Mouse (Mus musculus) thymus, postnatal 14 days (tissue): ENCODE data around the gene Slc35e3.

ENCODE experiments used
- DNase-seq: peaks from one replicate; pipeline ENCODE4 v3.0.0; 2021

The Slc35e3 gene

DNA sequence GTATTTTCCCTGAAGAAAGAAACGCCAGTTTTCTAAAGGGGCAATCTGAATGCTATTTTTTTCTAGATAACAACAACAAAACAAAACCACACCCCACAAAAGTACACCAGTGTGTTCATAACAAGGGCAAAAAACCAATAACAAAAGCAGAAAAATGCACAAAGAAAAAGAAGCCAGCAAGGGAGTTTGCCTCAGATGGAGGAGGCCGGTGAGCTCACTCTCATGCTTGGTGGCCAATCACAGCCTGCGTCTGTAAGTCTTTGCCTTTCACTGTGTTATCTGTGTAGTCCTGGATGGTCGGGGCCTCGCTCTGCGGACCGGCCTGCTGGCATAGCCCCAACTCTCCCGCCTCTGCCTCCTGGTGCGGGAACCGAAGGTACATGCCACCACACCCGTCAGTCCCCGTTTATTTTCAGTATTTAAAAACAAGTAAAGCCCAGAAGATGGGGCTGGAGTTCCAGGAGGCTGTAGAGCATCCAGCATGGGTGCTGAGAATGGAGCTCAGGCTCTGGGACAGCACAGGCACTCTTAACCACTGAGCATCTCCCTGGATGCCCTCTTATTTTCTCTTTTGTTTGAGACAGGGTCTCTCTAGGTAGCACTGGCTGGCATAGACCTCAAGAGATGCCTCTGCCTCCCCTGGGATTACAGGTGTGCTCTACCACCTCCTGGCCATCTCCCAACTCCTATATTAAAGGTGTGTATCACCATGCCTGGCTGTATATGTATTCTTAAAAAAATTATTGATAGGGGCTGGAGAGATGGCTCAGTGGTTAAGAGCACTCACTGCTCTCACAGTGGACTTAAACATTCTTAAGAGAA lies 30.3 kb upstream of the Slc35e3 start:
- no peak for DNase-seq

DNA sequence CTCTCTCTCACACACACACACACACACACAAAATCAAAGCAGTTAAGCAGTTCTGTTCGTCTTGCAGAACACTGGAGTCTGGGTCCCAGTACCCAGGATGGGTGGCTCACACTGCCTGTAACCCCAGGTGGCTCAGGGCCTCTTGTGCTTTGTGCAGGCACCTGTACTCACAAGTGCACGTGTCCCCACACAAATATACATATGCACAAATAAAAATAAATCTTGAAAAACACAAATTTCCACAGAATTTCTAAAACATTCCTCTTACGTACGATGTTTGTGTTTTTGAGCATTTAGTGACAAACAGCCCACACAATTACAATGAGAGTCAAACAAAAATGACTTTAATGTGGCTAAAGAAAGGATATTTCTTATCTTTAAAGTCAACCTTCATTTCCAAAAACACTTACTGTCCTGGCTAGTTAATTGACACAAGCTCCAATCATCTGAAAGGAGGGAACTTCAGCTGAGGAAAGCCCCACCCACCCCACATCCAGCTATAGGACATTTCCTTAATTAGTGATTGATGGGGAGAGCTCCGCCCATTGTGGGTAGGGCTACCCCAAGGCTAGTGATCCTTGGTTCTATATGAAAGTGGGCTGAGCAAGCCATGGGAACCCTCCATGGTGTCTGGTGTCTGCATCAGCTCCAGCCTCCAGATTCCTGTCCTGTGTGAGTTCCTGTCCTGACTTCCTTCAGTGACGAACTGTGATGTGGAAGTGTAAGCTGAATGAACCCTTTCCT lies 29.4 kb upstream of the Slc35e3 start:
- DNase-seq, result no peak

- no peak for DNase-seq
Observed at GRCm38 (mm10) chr10:117774817-117775120, 28.6 kb upstream of the Slc35e3 start.

DNA sequence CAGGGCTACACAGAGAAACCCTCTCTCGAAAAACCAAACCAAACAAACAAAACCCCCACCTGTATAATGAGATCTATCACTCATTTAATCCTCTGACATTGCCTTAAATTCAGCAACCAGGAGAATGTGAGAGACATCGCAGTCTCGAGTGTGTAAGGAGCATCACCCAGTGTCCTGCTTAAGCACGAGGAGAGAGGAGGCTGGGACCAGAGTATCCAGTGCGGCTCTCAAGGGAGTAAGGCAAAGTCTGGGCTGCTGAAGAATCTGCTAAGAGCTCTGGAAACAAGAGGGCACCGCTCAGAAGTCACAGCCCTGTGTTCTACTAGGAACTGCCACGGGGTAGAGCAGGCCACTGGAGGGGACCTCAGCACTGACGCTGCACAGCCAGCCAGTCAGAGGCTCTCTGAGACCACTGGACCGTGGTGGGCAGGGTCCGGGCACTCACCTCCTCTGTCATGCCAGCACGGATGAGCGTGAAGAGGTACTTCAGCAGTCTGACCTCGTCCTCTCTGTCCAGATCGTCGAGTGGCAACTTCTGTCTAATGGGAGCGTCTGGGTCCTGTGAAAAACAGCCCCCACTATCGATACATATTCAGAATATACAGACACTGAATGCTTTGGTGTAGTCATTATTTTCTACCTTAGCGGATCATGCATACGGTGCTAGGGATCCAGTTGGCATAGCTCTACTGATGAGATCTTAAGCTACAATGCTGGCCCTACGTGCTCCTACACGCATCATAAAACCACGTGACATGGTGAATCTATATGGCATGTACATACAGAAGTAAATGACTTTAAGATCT lies 28.0 kb upstream of the Slc35e3 start:
- no peak for DNase-seq

- DNase-seq, result no peak
Observed at GRCm38 (mm10) chr10:117773106-117773720, 27.0 kb upstream of the Slc35e3 start.

DNA sequence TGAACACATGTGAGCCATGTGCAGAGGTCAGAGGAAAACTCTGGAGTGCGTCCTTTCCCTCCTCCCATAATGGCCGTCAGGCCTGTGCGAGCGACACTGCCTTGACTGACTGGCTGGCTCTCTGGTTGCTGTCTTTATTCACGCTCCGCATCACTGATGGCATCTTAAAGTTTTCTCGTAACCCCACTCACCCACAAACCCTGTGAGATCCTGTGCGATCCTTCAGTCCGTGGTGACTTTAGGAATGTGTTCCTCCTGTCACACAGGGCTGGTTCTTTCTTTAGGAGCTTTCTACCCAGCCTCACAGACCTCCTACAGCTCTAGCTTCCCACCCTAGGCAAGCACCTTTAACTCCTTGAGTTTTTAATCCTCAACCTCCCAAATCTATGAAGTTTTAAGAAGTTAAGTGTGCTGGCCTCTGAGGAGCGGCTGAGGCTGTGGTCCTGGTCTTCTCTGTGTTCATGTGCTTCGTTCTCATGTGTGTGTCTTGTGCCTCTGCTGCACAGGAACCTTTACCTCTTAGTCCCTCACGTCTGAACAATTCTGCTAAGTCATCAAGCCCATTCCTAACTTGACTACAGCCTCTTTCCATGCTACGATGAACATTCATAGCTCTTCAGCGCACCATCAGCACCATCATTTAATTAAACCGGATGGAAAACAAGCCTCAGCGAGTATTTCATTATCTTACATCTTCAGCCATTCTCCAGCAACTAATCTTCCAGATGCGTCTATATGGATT lies 26.4 kb upstream of the Slc35e3 start:
- no peak for DNase-seq

DNA sequence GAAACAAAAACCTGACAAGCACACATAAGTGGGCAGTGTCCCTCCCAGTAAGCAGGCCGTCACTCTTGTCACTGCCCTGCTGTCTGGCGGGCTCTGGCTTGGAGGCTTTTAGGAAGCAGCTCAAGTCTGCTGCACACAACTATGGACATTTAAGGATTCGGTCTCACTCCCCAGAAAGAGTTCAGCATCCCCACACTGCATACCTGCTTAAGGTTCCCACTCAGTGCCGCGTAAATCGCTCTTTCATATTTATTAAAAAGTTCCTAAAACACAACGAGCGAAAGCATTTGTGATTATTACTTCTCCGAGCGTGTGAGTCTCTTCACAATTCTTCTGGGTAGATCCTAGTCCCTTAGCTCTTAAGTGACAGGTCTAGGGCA lies 25.0 kb upstream of the Slc35e3 start:
- no peak for DNase-seq

DNA sequence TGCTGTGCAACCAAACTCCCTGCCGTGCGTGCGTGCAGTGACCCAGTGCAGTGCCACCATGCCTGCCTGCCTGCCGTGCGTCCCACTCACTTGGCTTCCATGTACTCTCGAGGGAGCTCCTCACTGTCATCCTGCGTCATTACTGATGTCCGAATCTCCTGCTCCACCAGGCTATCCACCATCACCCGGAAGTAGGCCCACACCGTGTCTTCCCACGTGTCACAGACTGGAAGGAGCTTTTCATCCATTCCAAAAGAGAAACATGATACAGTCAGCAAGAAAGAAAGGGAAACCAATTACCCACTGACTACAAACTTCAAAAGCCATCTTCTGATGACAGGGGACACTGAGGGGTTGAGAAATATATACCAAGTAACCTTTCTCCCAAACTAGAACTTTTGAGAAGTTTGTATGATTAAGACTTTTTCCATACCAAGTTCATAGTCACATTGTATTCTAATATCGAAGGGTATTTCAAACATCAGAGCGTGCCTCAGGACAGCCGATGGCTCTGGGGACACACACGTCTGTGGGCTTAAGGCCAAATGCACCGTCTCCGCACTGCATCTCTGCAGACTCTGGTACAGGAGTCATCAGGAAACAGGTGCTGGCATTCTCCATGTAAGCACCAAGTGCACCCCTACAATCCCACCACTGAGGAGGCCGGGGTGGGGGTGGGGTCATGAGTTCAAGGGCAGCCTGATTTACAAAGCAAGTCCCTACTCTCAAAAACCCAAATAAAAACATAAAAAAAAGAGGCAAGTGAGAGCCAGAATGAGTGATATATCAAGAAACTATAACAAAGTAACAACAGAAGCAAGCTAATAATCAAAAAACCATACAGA lies 24.3 kb upstream of the Slc35e3 start:
- no peak for DNase-seq

DNA sequence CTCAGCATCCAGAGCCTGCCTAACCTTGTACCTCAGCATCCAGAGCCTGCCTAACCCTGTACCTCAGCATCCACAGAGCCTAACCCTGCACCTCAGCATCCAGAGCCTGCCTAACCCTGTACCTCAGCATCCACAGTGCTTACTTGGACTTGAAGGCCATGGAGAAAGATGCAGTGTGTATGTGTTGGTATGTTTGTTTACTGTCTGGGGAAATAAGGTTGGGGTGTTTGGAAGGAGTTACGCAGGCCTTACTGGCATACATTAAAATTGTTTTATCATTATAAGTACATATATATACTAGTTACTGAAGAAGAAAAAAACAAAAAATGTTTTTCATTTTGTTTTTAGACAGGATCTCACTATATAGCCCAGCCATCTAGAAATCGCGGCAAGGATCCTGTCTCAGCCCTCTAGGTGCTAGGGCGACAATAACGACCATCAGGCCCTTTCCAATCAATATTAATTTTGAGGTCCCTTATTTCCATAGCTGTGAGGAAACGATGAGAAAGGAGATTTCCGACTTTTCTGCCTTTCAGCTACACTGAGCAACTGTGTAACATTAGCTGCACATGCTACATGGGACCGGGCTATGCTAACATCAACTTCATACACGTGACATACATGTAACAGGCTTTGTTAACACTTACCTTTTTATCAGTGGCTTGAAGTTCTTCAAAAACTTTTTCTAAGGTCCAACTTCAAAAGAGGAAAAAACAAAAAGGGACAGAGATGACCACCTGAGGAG lies 23.5 kb upstream of the Slc35e3 start:
- no peak for DNase-seq

GRCm38 (mm10) chr10:117768141-117768440 lies 21.9 kb upstream of the Slc35e3 start:
- no peak for DNase-seq

DNA sequence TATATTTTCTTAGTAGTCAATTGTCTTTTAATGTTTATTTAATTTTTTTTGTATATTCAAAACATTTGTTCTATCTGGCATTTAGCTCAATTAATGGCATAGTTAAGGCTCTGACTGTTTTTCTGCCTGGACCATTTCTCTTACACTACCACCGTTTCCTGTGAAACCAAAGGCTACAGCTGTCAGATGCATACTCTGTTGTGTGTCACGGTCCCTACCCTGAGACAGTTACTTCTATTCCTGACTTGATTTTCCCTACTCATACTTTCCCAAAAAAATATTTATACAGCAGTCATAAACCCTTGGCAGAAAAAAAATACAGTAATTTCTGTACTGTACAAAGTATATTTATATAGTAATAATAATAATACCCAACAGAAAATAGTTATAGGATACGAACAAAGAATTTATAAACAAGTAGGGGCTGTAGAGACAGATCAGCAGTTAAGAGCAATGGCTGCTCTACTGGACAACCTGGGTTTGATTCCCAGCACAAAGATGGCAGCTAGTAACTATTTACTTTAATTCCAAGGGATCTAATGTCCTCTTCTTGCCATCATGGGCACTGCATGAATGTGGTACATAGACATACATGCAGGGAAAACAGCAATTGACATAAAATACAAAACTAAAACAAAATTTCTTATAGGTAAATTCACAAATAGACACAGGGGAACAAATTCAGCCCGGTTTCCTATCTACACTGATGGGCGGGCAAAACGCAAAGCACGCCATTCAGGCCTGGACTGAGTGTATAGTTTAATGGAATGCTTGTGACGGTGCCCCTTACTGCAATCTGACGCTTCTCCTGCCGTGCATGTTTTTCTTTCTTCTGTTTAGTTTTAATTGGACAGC lies 21.3 kb upstream of the Slc35e3 start:
- no peak for DNase-seq

DNA sequence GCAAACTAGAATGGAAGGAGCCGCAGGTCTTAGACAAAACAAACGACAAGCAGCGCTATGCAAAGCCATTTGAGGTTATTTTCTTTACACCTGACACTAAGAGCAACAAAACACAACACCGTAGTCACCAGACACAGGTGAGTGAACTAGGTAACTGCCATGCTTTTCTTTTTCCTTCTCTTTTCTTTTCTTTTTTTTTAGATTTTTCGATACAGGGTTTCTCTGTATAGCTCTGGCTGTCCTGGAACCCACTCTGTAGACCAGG lies 20.7 kb upstream of the Slc35e3 start:
- no peak for DNase-seq

DNA sequence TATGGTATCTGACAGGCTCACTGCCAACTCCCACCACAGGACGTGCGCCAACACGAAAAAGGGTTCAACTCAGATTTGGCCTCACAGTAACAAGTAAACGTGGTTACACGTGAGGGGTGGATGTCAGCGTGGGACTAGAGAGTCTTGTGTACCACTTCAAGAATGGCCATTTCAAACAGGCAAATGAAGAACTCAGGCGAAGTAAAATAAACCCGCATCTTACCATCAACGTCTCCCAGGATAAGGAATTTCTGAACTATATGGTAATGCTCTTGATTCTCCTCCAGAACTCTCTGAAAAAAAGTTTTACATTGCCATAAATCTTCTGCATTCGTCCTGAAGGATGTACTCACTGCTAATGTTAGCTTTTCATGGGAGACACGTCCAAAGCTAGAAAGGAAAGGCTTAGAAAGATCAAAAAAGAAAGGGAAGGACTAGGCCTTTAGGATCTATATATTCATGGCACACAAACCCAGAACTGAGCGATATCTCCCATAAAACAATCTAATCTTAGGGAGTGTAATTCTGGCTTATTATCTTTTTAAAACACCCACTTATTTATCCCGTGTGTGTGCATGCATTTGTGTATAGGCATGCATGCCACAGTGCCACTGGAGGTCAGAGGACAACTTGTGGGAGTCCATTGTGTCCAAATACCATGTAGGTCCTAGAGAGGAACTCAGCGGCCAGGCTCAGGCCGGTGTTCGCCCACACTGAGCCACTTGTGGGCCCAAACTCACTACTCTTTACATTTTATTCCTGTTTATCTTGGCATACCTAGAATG lies 20.1 kb upstream of the Slc35e3 start:
- DNase-seq, result no peak

GRCm38 (mm10) chr10:117765116-117765894 lies 19.1 kb upstream of the Slc35e3 start:
- no peak for DNase-seq

- DNase-seq, result no peak
Observed at GRCm38 (mm10) chr10:117764598-117764997, 18.4 kb upstream of the Slc35e3 start.

DNA sequence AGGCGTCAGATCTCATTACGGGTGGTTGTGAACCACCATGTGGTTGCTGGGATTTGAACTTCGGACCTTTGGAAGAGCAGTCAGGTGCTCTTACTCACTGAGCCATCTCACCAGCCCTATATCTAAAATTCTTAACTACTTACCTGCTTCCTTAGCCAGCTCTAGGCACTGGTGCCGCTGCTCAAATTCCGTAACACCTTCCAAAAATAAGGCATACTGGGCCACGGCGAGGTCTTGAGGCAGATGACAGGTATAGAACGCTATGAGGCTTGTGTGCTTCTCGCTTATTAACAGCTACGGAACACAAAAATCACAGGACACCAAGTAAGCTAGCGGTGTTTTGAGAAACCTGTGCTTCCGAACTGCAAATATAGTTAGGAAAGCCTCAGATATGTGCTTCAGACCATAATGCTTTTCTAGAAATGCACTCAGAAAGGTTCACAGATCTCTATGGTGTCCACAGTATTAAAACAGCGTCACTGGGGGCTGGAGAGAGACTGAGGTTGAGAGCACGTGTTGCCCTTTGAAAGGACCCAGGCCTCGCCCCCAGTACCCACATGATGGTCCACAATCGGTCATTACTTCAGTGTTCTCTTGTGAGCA lies 17.5 kb upstream of the Slc35e3 start:
- DNase-seq, result no peak

DNA sequence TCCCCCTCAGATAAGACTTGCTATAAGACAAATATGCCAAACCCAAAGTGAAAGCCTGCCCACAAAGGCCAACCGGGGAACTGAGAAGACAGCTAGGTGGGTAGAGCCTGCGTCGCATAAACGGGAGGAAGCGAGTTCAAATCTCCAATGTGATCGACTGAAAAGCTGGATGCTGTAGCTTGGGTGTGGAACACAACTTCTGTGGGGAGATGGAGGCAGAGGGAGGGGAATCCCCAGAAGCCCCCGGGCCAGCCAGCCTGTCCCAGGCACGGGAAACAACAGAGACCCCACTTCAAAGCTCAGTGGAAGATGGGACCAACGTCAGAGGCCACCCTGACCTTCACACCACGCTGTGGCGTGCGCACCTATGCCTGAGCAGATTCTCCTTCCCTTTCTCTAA lies 16.8 kb upstream of the Slc35e3 start:
- DNase-seq, result no peak

DNA sequence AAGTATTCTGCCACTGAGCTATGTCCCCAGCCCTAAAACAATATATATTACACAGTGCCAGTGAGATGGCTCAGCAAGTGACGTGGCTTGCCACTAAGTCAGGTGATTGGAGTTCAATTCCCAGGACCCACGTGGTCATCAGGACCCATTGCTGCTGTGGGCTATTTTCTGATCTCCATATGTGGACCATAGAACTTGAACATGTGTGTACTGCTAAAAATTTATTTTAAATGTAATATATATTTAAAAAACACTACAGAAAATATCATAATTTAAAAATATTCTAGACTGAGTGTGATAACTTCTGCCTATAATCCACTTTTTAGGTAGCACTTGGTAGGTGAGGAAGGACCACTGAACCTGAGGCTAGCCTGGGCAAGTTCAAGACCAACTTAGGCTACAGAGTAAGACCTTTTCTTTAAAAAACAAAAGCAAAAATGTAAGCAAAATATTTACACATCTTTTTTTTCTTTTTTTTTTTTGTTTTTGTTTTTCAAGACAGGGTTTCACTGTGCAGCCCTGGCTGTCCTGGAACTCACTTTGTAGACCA lies 16.2 kb upstream of the Slc35e3 start:
- no peak for DNase-seq
